Mouse (Mus musculus) CH12.LX (cell line): ENCODE results near the gene Cabin1. TPM values are rescaled to one million over a fixed set of nuclear protein-coding genes. Genes with fewer than 3 reads are reported as not detected.

ENCODE experiments used
- DNase-seq: peaks from one replicate; pipeline ENCODE4 v3.0.0-alpha.2; 2013; ENCODE audit errors: extremely low read depth
- H3K27ac ChIP-seq: 2 replicates; pipeline ENCODE4 v1.5.1; 2012; ENCODE audit warnings: low read depth, mild to moderate bottlenecking, control low read depth, moderate library complexity; ENCODE audit not compliant: insufficient read depth
- H3K27me3 ChIP-seq: replicated peaks from 2 replicates; pipeline ENCODE3; 2012; ENCODE audit warnings: inconsistent platforms
- H3K36me3 ChIP-seq, 2 experiments: replicated peaks in 1 of 2; 2 replicates each; pipeline versions ENCODE3 to v1.6.1; 2012; ENCODE audit warnings: inconsistent platforms in 1 of 2, low read length in 1 of 2, mild to moderate bottlenecking in 1 of 2, mixed read lengths in 1 of 2, moderate library complexity in 1 of 2; ENCODE audit not compliant: control insufficient read depth in 1 of 2, insufficient read depth in 1 of 2
- H3K4me1 ChIP-seq, 2 experiments: 2 replicates each; pipeline ENCODE4 v1.6.1; 2012; ENCODE audit warnings: inconsistent platforms in 1 of 2, moderate library complexity in 1 of 2; ENCODE audit not compliant: insufficient read depth in 2 of 2, control insufficient read depth in 1 of 2
- H3K4me2 ChIP-seq: 2 replicates; pipeline ENCODE4 v1.6.1; 2012; ENCODE audit warnings: low read depth, mild to moderate bottlenecking, control low read depth; ENCODE audit not compliant: poor library complexity, insufficient read depth, severe bottlenecking
- H3K4me3 ChIP-seq, 3 experiments: fragments of 150-350 bp in 1 of 3; sonication (generic) in 1 of 3; replicated peaks in 1 of 3; 2 replicates each; pipeline versions ENCODE3 to v1.5.1; 2011 to 2012; ENCODE audit warnings: low read depth in 2 of 3, low read length in 2 of 3, mild to moderate bottlenecking in 2 of 3, moderate library complexity in 2 of 3, control low read depth in 1 of 3, improper control_type of control experiment in 1 of 3, inconsistent platforms in 1 of 3, mixed read lengths in 1 of 3; ENCODE audit not compliant: poor library complexity in 1 of 3
- H3K79me2 ChIP-seq: replicated peaks from 2 replicates; pipeline ENCODE4 v1.6.1; 2012; ENCODE audit warnings: mild to moderate bottlenecking, moderate library complexity; ENCODE audit not compliant: control insufficient read depth, poor library complexity, insufficient read depth, severe bottlenecking; ENCODE audit errors: extremely low read depth
- H3K9ac ChIP-seq: 2 replicates; pipeline ENCODE4 v1.6.1; 2012; ENCODE audit warnings: low read depth, mild to moderate bottlenecking, control low read depth, moderate library complexity; ENCODE audit not compliant: insufficient read depth
- H3K9me3 ChIP-seq: replicated peaks from 2 replicates; pipeline ENCODE3; 2012; ENCODE audit warnings: low read length, inconsistent platforms, mixed read lengths
- BHLHE40 ChIP-seq: IDR thresholded peaks from 2 replicates; pipeline ENCODE4 v1.6.1; 2011; ENCODE audit warnings: mild to moderate bottlenecking, low read depth, low read length, improper control_type of control experiment
- CHD2 ChIP-seq: IDR thresholded peaks from 2 replicates; pipeline ENCODE4 v1.6.1; 2011; ENCODE audit warnings: low read length, improper control_type of control experiment
- CTCF ChIP-seq, 2 experiments: IDR thresholded peaks in 1 of 2; conservative IDR thresholded peaks in 1 of 2; 2 replicates each; pipeline ENCODE4 v1.5.1; 2011 to 2012; ENCODE audit warnings: low read depth in 2 of 2, low read length in 2 of 2, improper control_type of control experiment in 1 of 2, inconsistent platforms in 1 of 2, mild to moderate bottlenecking in 1 of 2, moderate library complexity in 1 of 2
- GABPA ChIP-seq: IDR thresholded peaks from 2 replicates; pipeline ENCODE4 v1.6.1; 2012; ENCODE audit warnings: low read depth, low read length, improper control_type of control experiment, inconsistent platforms; ENCODE audit not compliant: insufficient replicate concordance
- IRF4 ChIP-seq: IDR thresholded peaks from 2 replicates; pipeline ENCODE4 v1.6.1; 2014; ENCODE audit warnings: low read depth, mild to moderate bottlenecking, inconsistent platforms, low read length, improper control_type of control experiment
- JUN ChIP-seq: IDR thresholded peaks from 2 replicates; pipeline ENCODE4 v1.6.1; 2011; ENCODE audit warnings: low read depth, mild to moderate bottlenecking, low read length, improper control_type of control experiment, moderate library complexity; ENCODE audit not compliant: insufficient read depth
- JUND ChIP-seq: conservative IDR thresholded peaks from 2 replicates; pipeline ENCODE4 v1.6.1; 2011; ENCODE audit warnings: low read depth, low read length, improper control_type of control experiment
- KAT2A ChIP-seq: IDR thresholded peaks from 2 replicates; pipeline ENCODE4 v1.6.1; 2012; ENCODE audit warnings: low read length, improper control_type of control experiment, inconsistent platforms; ENCODE audit not compliant: insufficient replicate concordance
- MAFK ChIP-seq: IDR thresholded peaks from 2 replicates; pipeline ENCODE4 v1.6.1; 2011; ENCODE audit warnings: low read length, improper control_type of control experiment; ENCODE audit not compliant: insufficient replicate concordance
- MAZ ChIP-seq: IDR thresholded peaks from 2 replicates; pipeline ENCODE4 v1.6.1; 2012; ENCODE audit warnings: low read depth, mild to moderate bottlenecking, inconsistent platforms, low read length, improper control_type of control experiment, moderate library complexity
- MEF2A ChIP-seq: IDR thresholded peaks from 2 replicates; pipeline ENCODE4 v1.6.1; 2014; ENCODE audit warnings: low read depth, mild to moderate bottlenecking, inconsistent platforms, low read length, improper control_type of control experiment, borderline replicate concordance
- MYC ChIP-seq: IDR thresholded peaks from 2 replicates; pipeline ENCODE4 v1.6.1; 2011; ENCODE audit warnings: low read depth, mild to moderate bottlenecking, improper control_type of control experiment, low read length
- NRF1 ChIP-seq: IDR thresholded peaks from 2 replicates; pipeline ENCODE4 v1.6.1; 2014; ENCODE audit warnings: low read depth, mild to moderate bottlenecking, inconsistent platforms, low read length, improper control_type of control experiment, moderate library complexity
- RAD21 ChIP-seq: IDR thresholded peaks from 2 replicates; pipeline ENCODE4 v1.6.1; 2011; ENCODE audit warnings: low read depth, mild to moderate bottlenecking, low read length, improper control_type of control experiment, moderate library complexity
- SMC3 ChIP-seq: IDR thresholded peaks from 2 replicates; pipeline ENCODE4 v1.6.1; 2011; ENCODE audit warnings: low read depth, low read length, improper control_type of control experiment
- TCF12 ChIP-seq: IDR thresholded peaks from 2 replicates; pipeline ENCODE4 v1.6.1; 2014; ENCODE audit warnings: low read depth, mild to moderate bottlenecking, inconsistent platforms, low read length, improper control_type of control experiment
- USF1 ChIP-seq: IDR thresholded peaks from 2 replicates; pipeline ENCODE4 v1.6.1; 2014; ENCODE audit warnings: low read depth, mild to moderate bottlenecking, inconsistent platforms, low read length, improper control_type of control experiment
- ZMIZ1 ChIP-seq: IDR thresholded peaks from 2 replicates; pipeline ENCODE4 v1.6.1; 2012; ENCODE audit warnings: low read depth, mild to moderate bottlenecking, inconsistent platforms, low read length, improper control_type of control experiment
- dilution Hi-C: fragments of 300-500 bp; cut with MboI; formaldehyde crosslinking; loops from 2 replicates; pipeline ENCODE4 v1.14.3; 2020; ENCODE audit warnings: low sequenced_read_pairs; ENCODE audit not compliant: extremely low pct_unique_long_range_greater_than_20kb, extremely low pct_ligation_motif_present
- in situ Hi-C: fragments of 300-500 bp; cut with MboI; formaldehyde crosslinking; loops from 3 replicates; pipeline ENCODE4 v1.14.3; 2019; ENCODE audit warnings: low sequenced_read_pairs, low pct_ligation_motif_present, low pct_unique_long_range_greater_than_20kb, mixed read lengths
- polyA plus RNA-seq: library from polyadenylated mRNA; unstranded; fragments of >175 nt; gene quantifications from 2 replicates; pipeline ENCODE4 v1.2.1, GENCODE M21; 2012; ENCODE audit warnings: low read depth; ENCODE audit not compliant: insufficient read length
- total RNA-seq, 2 experiments: library from RNA; depleted of rRNA; stranded (reverse); fragments of 300-350 nt in 1 of 2; fragments of >200 nt in 1 of 2; gene quantifications; 2 replicates each; pipeline ENCODE4 v1.2.3; 2012 to 2014

The Cabin1 gene
- total and polyA plus RNA-seq, 3 experiments = 12.0 to 46.0 (median 29.0) TPM

DNA sequence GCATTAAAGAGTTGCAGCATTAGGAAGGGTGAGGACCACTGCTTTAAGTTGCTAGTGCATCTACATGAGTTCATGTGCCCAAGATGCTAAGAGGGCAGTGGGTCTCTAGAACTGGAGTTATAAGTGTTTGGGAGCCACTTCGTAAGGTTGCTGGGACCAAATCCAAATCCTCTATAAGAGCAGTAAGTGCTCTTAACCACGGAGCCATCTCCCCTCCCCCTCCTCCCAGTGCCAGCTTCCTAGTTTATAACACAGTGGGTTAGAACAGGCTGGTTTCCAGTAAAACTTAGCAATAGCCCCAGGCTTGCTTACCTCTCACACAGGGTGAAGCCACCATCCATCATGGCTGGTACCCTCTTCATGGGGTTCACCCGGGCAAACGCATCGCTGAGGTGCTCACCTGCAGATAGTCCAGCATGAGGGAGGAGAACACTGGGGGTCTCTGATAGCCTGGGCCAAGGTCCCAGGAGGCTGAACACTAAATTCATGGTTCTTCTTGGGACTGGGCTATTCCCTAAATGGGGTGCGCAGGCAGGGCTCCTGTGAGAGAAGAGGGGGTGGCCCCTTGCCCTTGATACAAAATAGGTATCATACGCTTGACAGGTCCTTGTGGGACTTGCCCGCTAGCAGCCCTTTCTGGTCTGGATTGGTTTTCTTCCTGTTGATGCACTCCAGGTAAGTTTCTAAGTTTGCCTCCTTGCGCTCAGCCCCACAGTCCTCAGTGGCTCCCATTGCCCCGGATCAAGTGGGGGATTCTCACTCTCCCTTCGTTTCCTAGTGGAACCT is 32.8 kb upstream of the Cabin1 start:
- peak overlapping the region in 2 of 3 experiments; percentile 21 to 54 for H3K4me3 ChIP-seq

DNA sequence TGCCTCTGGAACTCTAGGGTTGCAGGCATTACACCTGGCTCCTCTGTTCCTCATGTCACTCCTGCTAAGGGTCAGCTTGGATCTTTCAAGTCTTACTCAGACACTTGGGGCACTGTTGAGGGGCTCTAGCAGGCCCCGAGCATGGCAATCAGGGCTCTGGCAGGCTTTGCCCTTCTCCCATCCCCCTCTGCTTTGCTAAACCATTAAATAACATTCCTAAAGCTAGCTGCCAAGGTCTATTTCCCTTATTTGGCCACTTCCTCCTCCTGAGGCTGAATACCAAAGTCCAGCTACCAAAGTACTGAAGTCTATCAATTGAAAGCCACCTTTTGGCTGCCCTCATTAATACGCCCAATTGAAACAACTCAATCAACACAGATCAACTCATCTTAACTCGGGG is 30.7 kb upstream of the Cabin1 start:
- Histone ChIP-seq H3K36me3 (no peaks in the 10 kb centered on the region), H3K27ac (peak overlapping the region; percentile 45), H3K4me3 (no peak overlapping the region), H3K9me3 (no peaks in the 10 kb centered on the region), H3K4me2 (peak overlapping the region; percentile 23; the same call in 1 of the 2 replicates), H3K4me1 (peaks cover 17 to 34% of the 10 kb centered on the region in 2 experiments), H3K9ac (peak overlapping the region; percentile 15; the same call in 1 of the 2 replicates)
- in situ Hi-C loops = no loop called here
- TF ChIP-seq ZMIZ1 (no peak), MAFK (no peak), NRF1 (0 out of 2 replicates have a peak, but pooled peaks have one; percentile 10), GABPA (no peak), CTCF (conservative IDR thresholded peaks at IDR 0.05 in 1 of 2, IDR thresholded peaks at IDR 0.05 in 1 of 2; ENCODE audit: low read depth in 2 of 2, low read length in 2 of 2) (peak in 1 of 2 experiments; percentile 24; a peak in 2 of 4 replicates)
- TF ChIP-seq, all 38 proteins: peak for 2
- H3K27me3 ChIP-seq = no peaks in the 10 kb centered on the region
- DNase-seq = no peak
- H3K79me2 ChIP-seq = peaks cover 2% of the 10 kb centered on the region; the same call in 1 of the 2 replicates
- dilution Hi-C loops = no loop called here

More for the DNA sequence above, 32.8 kb upstream of the Cabin1 start:
- no peak for TF ChIP-seq IRF4
- no peak for TF ChIP-seq NRF1
- TF ChIP-seq MAZ = 0 out of 2 replicates have a peak, but pooled peaks have one; percentile 27
- TF ChIP-seq JUND = no peak
- TF ChIP-seq MYC = 0 out of 2 replicates have a peak, but pooled peaks have one; percentile 11
- TF ChIP-seq, all 38 proteins: peak for 2
- peak overlapping the region; percentile 38 for H3K27ac ChIP-seq
- no peaks in the 10 kb centered on the region for H3K9me3 ChIP-seq
- H3K9ac ChIP-seq = peak overlapping the region; percentile 45
- no peaks in the 10 kb centered on the region for H3K27me3 ChIP-seq
- in situ Hi-C loops (no loop called here), dilution Hi-C loops (no loop called here)
- DNase-seq = no peak
- peaks cover 17 to 22% of the 10 kb centered on the region in 2 experiments for H3K4me1 ChIP-seq
- H3K79me2 ChIP-seq = peaks cover 2% of the 10 kb centered on the region; the same call in 1 of the 2 replicates
- H3K36me3 ChIP-seq = no peaks in the 10 kb centered on the region
- H3K4me2 ChIP-seq = peak overlapping the region; percentile 83

DNA sequence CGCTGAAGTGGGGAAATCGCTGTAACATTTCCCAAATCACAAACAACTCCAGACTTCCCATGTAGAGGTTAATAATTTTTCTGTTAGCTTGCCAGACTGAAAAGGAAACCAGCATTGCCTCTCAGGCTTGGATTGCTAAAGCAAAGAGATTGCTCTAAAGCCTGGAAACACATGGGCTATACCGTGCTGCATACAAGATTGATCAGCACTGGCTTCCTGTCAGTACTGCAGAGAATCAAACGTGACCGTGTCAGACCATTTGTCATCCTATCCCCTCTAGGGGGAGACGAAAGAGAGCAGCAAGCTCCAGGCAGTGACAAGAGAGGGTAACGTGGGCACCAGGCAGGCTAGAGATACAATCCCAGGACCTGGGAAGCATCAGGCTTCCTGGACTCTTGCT is 26.6 kb upstream of the Cabin1 start:
- TF ChIP-seq RAD21 = peak; percentile 35
- no peak for TF ChIP-seq CHD2
- TF ChIP-seq SMC3 = peak; percentile 34
- TF ChIP-seq BHLHE40 = peak; percentile 81
- TF ChIP-seq TCF12 = no peak
- TF ChIP-seq USF1 = no peak
- no peak for TF ChIP-seq MEF2A
- TF ChIP-seq MAZ = 0 out of 2 replicates have a peak, but pooled peaks have one; percentile 41
- TF ChIP-seq NRF1 = no peak
- no peak for TF ChIP-seq KAT2A
- peak in 1 of 2 experiments; percentile 54; a peak in 2 of 4 replicates for TF ChIP-seq CTCF (conservative IDR thresholded peaks at IDR 0.05 in 1 of 2, IDR thresholded peaks at IDR 0.05 in 1 of 2; ENCODE audit: low read depth in 2 of 2, low read length in 2 of 2)
- TF ChIP-seq JUN = no peak
- Histone ChIP-seq H3K27ac (no peak overlapping the region), H3K4me3 (no peak overlapping the region), H3K4me2 (no peak overlapping the region), H3K27me3 (no peaks in the 10 kb centered on the region), H3K79me2 (peaks cover 2% of the 10 kb centered on the region; the same call in 1 of the 2 replicates), H3K36me3 (no peaks in the 10 kb centered on the region), H3K9me3 (no peaks in the 10 kb centered on the region), H3K9ac (no peak overlapping the region), H3K4me1 (peaks cover 22 to 45% of the 10 kb centered on the region in 2 experiments)
- no peak for DNase-seq
- in situ Hi-C loops (no loop called here), dilution Hi-C loops (no loop called here)
